Mouse (Mus musculus) CH12.LX (cell line): ENCODE measurements around the gene Fam114a1.

Experiments
- CHD1 ChIP-seq: IDR thresholded peaks from 2 replicates; pipeline ENCODE4 v1.6.1; 2012; ENCODE audit warnings: low read depth, low read length, improper control_type of control experiment, inconsistent platforms
- CTCF ChIP-seq, 2 experiments: IDR thresholded peaks in 1 of 2; conservative IDR thresholded peaks in 1 of 2; 2 replicates each; pipeline ENCODE4 v1.5.1; 2011 to 2012; ENCODE audit warnings: low read depth in 2 of 2, low read length in 2 of 2, improper control_type of control experiment in 1 of 2, inconsistent platforms in 1 of 2, mild to moderate bottlenecking in 1 of 2, moderate library complexity in 1 of 2
- ETS1 ChIP-seq: conservative IDR thresholded peaks from 2 replicates; pipeline ENCODE4 v1.6.1; 2012; ENCODE audit warnings: low read depth, mild to moderate bottlenecking, inconsistent platforms, low read length, improper control_type of control experiment, moderate library complexity
- KAT2A ChIP-seq: IDR thresholded peaks from 2 replicates; pipeline ENCODE4 v1.6.1; 2012; ENCODE audit warnings: low read length, improper control_type of control experiment, inconsistent platforms; ENCODE audit not compliant: insufficient replicate concordance
- MAFK ChIP-seq: IDR thresholded peaks from 2 replicates; pipeline ENCODE4 v1.6.1; 2011; ENCODE audit warnings: low read length, improper control_type of control experiment; ENCODE audit not compliant: insufficient replicate concordance
- MAX ChIP-seq: IDR thresholded peaks from 2 replicates; pipeline ENCODE4 v1.6.1; 2011; ENCODE audit warnings: low read length, improper control_type of control experiment
- NRF1 ChIP-seq: IDR thresholded peaks from 2 replicates; pipeline ENCODE4 v1.6.1; 2014; ENCODE audit warnings: low read depth, mild to moderate bottlenecking, inconsistent platforms, low read length, improper control_type of control experiment, moderate library complexity
- POLR2A ChIP-seq: IDR thresholded peaks from 2 replicates; pipeline ENCODE4 v1.6.1; 2011; ENCODE audit warnings: low read depth, mild to moderate bottlenecking, improper control_type of control experiment, low read length
- SMC3 ChIP-seq: IDR thresholded peaks from 2 replicates; pipeline ENCODE4 v1.6.1; 2011; ENCODE audit warnings: low read depth, low read length, improper control_type of control experiment
- UBTF ChIP-seq: IDR thresholded peaks from 2 replicates; pipeline ENCODE4 v1.6.1; 2012; ENCODE audit warnings: low read depth, mild to moderate bottlenecking, inconsistent platforms, low read length, improper control_type of control experiment, moderate library complexity
- USF1 ChIP-seq: IDR thresholded peaks from 2 replicates; pipeline ENCODE4 v1.6.1; 2014; ENCODE audit warnings: low read depth, mild to moderate bottlenecking, inconsistent platforms, low read length, improper control_type of control experiment
- ZC3H11A ChIP-seq: IDR thresholded peaks from 2 replicates; pipeline ENCODE4 v1.6.1; 2012; ENCODE audit warnings: low read depth, mild to moderate bottlenecking, inconsistent platforms, low read length, improper control_type of control experiment
- ZMIZ1 ChIP-seq: IDR thresholded peaks from 2 replicates; pipeline ENCODE4 v1.6.1; 2012; ENCODE audit warnings: low read depth, mild to moderate bottlenecking, inconsistent platforms, low read length, improper control_type of control experiment

DNA sequence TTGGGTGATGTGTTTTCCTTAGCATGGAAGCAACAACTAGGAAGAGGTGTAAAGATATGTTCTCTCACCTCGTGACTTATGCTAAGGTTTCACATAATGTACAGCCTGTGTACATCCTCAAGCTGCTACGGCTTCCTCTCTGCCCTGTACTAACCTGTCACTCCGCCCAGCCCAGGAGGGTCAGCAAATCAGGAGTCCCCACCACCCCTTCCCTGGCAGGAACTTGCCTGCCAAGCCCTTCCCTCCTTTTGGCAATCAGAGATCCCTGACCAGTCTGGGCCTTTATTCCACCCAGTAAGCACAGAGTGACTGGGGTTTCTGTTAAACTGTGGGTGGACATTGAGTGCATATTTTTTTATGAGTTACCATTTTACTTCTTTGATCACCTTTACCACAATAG, 45.6 kb downstream of the Fam114a1 start:
- TF ChIP-seq CHD1 (no peak), ZMIZ1 (no peak), CTCF (conservative IDR thresholded peaks at IDR 0.05 in 1 of 2, IDR thresholded peaks at IDR 0.05 in 1 of 2; ENCODE audit: low read depth in 2 of 2, low read length in 2 of 2) (no peak), NRF1 (no peak), POLR2A (no peak), ZC3H11A (no peak), ETS1 (no peak), UBTF (no peak), USF1 (no peak), MAX (no peak), SMC3 (no peak), KAT2A (no peak), MAFK (no peak)
